Mouse (Mus musculus) kidney, adult 18-20 months (tissue): ENCODE data around the gene Phrf1.

Experiments
- DNase-seq: peaks from one replicate; pipeline ENCODE4 v3.0.0; 2021

The Phrf1 gene

GRCm38 (mm10) chr7:141228279-141229067 lies at the start of gene Phrf1:
Gene Phrf1 (plus strand): TSS chr7:141228784.
- peak; percentile 94 for DNase-seq

- no peak for DNase-seq
These were observed 40.4 kb upstream of the Phrf1 start for GRCm38 (mm10) chr7:141188194-141188593.

- no peak for DNase-seq
These were observed 39.9 kb upstream of the Phrf1 start for GRCm38 (mm10) chr7:141188733-141189132.

- DNase-seq, result no peak
These were observed 38.4 kb upstream of the Phrf1 start for GRCm38 (mm10) chr7:141190220-141190619.

GRCm38 (mm10) chr7:141191036-141191435 lies 37.5 kb upstream of the Phrf1 start:
- DNase-seq, result peak; percentile 57

- DNase-seq, result no peak
These were observed 36.5 kb upstream of the Phrf1 start for GRCm38 (mm10) chr7:141191796-141192685.

DNA sequence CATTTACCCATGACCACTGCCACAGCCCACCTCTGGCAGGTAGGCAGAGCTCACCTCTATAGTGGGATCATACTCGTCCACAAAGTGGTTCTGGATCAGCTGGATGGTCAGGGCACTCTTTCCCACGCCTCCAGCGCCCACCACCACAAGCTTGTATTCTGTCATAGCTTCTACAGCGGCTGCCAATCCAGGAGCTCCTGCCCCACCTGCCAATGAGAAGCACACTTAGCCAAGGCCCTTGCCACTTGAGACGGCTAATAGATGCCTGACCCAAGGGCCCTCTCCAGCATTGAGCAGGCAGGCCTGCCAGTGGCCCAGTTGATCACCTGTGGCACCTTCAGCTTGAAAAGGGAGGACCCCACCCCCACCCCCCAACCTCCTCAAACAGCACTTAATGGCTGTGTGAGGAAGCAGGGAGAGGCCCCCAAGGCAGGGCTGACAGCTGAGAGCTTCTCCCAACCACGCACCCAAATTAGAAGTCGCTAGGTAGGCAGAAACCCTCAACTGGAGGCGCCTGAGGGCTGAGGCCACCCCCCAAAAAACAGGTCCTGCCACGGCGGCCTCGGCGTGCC lies 35.7 kb upstream of the Phrf1 start:
- DNase-seq, result no peak

GRCm38 (mm10) chr7:141193348-141193856 lies 35.2 kb upstream of the Phrf1 start:
- DNase-seq, result peak; percentile 71

DNA sequence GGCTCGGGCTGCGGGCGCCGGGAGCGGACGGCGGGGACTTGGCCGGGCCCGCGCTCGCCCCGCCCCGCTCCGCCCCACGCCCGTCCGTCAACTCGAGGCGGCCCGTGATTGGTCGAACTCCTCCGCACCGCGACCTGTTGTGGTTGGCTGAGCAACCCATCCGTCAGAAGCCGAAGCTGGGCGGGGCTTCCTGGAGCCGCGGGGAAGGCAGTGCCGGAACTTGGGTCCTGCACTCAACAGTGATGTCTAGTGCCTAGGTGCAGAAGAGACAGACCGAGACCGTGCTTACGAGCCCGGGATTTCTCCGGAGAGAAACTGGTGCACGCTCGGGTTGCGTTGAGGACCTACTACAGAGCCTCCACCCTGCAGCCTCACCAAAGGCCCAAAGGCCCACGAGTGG lies 34.6 kb upstream of the Phrf1 start, which contains the start of the genes Hras and Lrrc56:
TSS of gene Hras (minus strand) at position 58 of the 400 bp plus-strand sequence.
TSS of gene Lrrc56 (plus strand) at position 210 of the 400 bp plus-strand sequence.
- peak; percentile 98 for DNase-seq

- no peak for DNase-seq
These were observed 34.2 kb upstream of the Phrf1 start for GRCm38 (mm10) chr7:141194409-141194808.

DNA sequence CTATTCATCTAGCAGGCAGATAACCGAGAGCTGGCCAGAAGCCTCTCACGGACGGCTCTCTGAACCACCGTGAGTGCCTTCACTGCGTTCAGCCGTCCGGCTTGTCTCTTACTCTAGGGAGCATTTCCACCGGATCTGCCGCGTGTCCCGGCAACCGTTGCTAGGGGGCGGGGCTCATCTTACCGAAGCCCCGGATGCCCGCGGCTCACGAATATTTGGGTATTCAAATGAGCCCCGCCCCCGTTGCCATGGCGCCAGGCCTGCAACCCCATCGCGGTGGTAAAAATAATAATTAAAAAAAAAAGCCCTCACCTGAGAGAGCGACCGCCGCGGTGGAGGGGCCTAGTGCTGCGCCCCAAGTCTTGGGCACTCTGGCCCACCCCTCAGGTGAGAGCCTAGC lies 33.8 kb upstream of the Phrf1 start:
- DNase-seq, result peak; percentile 92

GRCm38 (mm10) chr7:141195754-141196153 lies 32.8 kb upstream of the Phrf1 start:
- DNase-seq, result no peak

DNA sequence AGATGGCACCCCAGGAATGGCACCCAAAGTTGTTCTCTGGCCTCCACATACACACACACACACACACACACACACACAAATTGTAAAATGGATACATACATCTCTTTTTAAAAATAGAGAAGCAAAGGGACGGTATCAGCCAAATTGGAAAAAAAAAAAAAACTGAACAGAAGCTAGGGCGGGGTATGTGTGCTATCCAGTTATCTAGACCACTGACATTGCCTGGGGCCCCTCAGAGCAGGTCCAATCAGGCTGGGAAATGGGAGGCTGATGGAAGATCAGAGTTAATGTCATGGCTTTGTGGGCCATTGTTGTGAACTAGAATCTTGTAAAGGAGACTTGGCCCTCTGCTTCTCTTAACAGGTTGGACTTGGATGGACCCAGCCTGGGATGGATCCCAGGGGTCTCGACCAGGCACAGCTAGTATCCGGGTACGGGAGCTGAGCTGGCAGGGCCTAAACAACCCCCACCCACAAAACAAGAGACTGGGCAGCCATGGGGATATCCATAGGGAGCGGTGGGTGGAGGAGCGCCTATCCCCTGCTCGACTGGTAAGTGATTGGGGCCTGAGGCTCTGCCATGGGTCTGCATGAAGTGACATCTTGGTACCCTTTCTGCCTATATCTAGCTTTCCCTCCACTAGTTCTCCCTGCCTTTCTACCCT lies 31.8 kb upstream of the Phrf1 start:
- no peak for DNase-seq

GRCm38 (mm10) chr7:141198121-141198520 lies 30.5 kb upstream of the Phrf1 start:
- no peak for DNase-seq

- DNase-seq, result no peak
These were observed 24.0 kb upstream of the Phrf1 start for GRCm38 (mm10) chr7:141204546-141204945.

DNA sequence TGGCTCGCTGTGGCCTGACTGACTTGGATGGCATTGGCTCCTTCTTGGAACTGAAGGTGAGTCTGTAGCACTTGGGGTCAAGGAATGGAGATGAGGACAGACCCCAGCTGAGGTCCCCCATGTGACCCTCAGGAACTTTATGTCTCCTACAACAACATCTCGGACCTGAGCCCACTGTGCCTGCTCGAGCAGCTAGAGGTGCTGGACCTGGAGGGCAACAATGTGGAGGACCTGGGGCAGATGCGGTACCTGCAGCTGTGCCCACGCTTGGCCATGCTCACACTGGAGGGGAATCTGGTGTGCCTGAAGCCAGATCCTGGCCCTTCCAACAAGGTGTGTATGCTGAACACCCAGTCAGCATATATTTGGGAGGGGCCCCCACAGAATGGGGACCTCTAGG lies 23.1 kb upstream of the Phrf1 start:
- no peak for DNase-seq

DNA sequence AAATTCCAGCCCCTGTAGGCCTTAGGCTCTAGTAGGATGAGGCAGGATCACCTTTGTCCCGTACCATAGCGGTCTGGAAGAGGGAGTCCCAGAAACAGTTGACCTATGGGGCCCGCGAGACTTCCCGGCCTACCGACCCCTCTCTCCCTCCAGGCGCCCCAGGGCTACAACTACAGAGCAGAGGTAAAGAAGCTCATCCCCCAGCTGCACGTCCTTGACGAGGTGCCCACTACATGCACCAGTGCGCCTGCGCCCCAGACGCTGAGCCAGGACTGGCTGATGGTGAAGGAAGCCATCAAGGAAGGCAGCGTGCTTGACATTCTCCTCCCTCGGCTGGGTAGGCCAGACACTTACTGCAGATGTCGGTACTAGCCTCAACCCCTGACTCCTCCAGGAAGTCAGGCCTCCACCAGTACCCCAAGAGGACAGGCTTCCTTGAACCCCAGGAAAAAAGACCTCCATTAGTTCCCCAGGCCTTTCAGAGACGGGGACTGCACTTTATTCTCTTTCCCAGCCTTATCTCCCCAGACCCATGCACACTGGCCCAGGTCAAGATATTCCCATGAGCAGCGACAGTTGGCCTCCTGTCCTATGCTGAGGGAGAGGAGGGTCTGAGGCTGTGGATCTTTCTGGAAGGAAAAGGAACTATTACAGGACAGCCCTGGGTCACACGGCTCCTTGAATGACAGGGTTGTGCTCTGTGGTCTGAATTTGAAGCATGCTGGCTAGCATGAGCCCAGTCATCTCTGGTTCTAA lies 22.2 kb upstream of the Phrf1 start:
- no peak for DNase-seq

- no peak for DNase-seq
These were observed 19.1 kb upstream of the Phrf1 start for GRCm38 (mm10) chr7:141209526-141209925.

- DNase-seq, result no peak
These were observed 18.4 kb upstream of the Phrf1 start for GRCm38 (mm10) chr7:141210137-141210536.

DNA sequence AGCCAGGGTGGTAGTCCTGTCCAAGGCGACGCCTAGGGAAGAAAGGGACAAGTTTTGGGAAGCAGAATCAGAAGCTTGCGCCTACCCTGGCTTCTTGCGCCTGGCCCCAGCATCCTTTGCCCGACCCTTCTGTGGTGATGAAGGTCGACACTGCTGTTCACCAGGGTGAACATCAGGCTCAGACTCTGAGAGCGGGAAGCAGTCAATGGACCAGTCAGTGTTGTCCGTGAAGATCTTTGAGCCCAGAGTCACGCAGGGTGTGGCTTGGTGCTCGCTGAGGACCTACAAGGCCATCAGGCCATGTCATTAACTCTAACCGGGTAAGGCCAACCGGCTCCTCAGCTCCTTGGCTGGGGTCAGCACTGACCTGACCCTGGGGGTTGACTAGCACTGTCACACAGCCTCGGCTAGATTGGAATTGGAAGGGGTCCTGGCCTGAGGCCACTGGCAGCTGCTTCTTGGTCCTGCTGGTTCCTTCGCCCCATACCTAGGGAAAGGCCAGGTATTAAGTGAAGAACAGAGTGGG lies 17.9 kb upstream of the Phrf1 start:
- DNase-seq, result no peak

GRCm38 (mm10) chr7:141213133-141213532 lies 15.5 kb upstream of the Phrf1 start:
- no peak for DNase-seq
